Mouse (Mus musculus) retina, postnatal 1 day (tissue): Measurements from ENCODE around the gene Hmgb2.
"Not testable (repeated sequence)": the region's sequence is repeated elsewhere in the genome, so short reads cannot be mapped to it uniquely, and the experiment has no call there.

Experiments used
- DNase-seq: peaks from one replicate; pipeline ENCODE4 v3.0.0-alpha.2; 2012

Gene Hmgb2

DNA sequence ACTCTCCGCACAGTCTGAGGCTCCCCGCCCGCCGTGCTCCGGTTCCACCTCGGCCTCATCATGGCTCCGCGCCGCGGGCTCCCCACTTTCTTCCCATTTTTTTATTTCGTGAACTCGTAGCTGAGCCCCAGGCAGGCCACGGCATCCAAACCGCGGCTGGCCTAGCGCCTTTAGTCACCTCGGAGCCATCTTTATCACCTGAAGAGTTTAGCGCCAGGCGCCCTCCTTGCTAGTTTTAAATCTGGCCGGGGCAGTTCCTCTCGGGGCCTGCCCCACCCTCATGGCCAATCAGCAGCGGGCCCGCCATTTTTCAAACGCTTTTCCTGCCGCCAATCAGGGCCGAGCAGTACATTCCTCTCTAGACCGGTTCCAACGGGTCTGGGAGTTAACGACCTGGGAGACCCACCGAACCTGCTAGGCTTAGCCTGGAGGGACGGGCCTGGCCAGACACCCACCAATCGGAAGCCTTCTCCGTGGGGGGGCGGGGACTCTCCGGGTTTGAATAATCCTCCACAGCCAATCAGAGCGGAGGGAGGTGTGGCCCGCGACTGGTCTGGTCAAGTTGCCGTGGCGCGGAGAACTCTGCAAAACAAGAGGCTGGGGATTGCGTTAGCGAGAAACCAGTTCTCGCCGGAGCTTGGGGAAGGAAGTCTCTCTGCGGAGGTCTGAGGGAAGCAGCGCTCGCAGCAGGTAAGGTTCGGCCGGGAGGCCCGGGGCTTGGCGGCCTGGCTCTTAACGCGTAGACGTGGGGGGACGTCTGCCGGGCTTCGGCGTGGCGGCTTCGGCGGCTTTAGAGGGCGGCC lies at the start of gene Hmgb2:
TSS of gene Hmgb2 (plus strand) at position 592 of the 803 bp plus-strand sequence.
- peak; percentile 100 for DNase-seq

DNA sequence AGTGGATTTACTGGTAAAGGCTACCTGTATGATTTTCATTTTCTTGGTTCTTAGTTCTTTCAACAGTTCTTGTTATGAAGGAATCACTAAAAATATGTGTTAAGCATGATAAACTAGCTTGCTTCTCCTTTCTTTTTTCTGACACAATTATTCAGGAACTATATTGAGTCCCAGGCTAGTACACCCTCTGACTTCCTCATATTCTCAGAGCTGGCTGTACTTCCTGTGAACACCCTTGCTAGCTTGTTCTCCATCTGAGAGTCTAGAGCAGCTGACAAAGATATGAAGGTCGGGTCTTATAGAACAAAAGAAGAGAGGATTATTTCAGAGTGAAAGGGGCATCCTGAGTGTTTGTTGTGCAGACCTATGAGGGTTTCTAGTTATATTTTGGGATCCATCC lies 48.9 kb upstream of the Hmgb2 start:
- no peak for DNase-seq

DNA sequence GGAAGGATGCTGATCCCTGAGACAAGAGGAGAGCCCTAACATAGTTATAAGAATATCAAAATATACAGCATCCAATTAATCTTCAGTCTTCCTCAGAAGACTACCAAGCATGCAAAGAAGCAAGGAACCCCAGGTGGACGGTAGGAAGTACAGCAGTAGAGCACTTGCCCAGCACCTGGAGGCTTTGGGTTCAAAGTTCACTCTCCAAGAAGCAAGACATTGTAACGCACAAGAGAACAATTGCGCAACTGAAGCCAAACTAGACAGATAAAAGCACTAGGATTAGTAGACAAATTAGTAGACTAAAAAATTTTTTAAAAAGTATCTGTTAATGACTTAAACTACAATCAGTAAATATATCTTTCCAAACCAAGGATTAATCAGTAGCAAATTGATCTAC lies 48.0 kb upstream of the Hmgb2 start:
- no peak for DNase-seq

DNA sequence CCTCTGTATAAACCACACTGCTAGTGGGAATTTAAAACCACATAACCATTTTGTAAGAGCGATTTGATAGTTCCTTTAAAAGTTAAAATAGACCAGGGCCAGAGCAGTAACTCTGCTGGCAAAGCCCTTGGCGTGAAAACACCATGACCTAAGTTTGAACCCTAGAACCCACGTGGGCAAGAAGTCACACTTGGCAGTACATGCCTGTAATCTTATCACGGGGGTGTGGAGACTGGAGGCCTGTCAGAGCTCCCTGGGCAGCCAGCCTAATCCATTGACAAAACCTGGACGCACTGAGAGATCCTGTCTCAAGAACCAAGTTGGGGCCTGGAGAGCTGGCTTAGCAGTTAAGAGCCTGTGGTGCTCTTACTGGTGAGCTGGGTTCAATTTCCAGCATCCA lies 43.1 kb upstream of the Hmgb2 start:
- DNase-seq = peak; percentile 23

DNA sequence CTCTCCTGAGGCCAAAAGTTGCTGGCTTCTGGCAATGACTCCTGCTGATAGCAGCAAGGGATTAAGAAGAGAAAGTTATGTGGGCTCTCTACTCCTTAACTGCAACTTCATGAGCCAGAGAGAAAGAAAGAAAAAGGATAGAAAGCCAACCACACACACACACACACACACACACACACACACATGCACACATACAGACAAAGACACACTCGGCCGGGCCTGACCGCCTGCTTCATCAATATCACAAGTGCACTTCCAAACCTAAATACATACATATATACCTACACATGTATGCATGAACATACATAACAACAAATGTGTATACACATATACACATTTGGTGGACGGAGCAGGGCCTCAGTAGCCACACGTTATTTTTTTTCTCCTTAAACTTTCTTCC lies 40.8 kb upstream of the Hmgb2 start:
- no peak for DNase-seq

DNA sequence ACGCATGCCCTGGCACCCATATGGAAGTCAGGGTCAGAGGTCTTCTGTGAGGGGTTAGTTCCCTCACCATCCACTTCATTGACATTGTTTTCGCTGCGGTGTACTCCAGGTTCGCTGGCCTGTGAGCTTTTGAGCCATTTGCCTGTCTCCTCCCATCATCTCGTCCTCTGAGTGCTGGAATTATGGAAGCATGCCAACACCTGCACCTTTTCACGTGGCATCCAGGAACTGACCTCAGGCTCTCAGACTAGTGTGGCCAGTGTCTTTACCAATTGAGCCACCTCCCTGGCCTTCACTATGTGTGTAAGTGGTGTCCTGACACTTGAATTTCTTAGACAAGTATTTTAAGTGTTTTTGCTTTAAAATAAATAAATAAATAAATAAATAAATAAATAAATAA lies 38.0 kb upstream of the Hmgb2 start:
- DNase-seq = no peak

DNA sequence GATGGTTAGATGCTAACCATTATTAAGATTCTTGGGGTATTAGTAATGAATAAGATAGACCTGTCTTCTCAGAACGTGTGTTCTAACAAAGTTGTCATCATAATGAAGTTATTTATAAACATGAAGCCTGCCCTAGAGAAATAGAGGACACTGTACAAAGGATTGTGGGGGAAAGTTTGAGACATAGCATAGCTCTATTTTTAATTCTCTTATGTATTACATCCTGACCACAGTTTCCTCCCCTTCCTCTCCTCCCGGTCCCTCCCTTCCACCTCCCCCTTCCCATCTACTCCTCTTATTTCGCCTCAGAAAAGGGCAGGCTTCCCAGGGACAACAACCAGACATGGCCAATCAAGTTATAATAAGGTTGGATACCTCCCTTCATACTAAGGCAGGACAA lies 33.3 kb upstream of the Hmgb2 start:
- no peak for DNase-seq

DNA sequence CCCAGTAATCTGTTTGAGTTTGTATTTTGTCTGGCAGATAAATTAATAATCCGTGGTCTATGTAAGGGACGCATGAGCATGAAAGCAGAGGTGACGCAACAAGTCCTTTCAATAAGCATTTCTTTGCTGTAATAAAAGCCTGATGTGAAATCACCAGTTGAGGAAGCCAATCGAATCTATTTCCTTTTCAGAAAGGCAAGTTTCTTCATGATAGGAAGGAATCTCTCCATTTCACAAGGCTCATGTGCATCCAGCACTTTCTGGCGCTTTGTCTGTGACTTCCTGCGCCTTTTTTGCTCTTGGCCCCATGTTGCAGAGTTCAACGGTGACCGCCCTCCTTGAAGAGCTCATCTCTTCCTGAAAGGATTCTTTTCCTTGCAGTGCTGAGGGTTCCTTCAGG lies 32.0 kb upstream of the Hmgb2 start:
- no peak for DNase-seq

DNA sequence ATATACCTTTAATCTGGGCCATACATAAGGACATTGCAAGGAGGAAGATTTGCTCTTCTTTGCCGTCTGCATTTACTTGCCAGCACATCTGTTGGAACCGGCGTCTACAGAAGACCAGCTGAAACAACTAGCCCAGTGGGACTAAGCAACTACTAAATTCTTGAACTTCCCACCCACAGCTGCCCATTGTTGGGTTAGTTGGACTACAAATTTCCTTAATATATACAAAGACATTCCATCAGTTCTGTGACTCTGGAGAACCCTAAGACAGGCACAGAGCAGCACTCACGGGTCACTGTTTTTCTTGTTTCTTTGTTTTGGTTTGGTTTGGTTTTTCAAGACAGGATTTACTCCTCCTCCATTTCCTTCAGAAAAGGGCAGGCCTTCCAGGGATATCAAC lies 31.1 kb upstream of the Hmgb2 start:
- DNase-seq = no peak

DNA sequence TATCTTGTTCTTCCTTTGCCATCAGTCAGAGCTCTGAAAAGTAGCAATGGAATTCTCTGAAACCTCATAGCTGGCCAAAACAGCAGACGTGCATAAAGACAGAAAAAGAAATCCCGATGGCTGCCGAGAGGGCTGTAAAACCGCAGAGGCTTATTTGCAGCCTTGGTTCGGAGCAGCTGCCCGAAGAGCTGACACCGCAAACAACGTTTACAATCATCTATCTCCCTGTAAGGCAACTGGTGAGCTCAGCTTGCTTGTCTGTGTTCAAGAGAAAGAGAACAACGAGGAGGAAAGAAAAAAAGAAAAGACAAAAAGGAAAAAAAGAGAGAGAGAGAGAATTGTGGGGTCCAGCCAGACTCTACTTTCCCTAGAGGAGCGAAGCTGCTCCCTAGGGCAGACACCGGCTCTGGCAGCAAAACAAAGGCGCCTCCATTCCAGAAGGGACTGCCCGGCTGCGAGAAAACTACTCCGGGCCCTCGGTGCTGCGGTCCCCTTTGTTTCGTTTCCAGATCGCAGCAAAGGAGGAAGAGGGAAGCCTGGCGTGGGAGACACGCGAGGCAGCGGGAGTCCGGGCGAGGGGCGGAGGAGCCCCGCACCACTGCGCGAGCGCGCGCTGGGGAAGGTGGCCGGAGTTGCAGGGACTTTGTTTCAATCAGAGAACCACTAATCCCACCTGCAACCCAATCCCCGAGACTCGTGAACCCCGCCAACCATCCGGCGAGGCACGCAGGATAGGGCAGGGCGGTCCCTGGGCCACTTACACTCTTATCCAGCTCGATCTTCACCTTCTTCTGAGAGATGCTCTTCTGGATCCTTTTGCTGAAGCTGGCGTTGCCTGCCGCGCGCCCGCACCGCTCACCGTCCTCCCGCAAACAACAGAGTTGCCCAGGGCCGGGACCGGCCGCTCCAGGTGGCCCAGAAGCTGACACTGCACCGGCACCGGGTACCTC lies 24.9 kb upstream of the Hmgb2 start:
- peak; percentile 71 for DNase-seq

DNA sequence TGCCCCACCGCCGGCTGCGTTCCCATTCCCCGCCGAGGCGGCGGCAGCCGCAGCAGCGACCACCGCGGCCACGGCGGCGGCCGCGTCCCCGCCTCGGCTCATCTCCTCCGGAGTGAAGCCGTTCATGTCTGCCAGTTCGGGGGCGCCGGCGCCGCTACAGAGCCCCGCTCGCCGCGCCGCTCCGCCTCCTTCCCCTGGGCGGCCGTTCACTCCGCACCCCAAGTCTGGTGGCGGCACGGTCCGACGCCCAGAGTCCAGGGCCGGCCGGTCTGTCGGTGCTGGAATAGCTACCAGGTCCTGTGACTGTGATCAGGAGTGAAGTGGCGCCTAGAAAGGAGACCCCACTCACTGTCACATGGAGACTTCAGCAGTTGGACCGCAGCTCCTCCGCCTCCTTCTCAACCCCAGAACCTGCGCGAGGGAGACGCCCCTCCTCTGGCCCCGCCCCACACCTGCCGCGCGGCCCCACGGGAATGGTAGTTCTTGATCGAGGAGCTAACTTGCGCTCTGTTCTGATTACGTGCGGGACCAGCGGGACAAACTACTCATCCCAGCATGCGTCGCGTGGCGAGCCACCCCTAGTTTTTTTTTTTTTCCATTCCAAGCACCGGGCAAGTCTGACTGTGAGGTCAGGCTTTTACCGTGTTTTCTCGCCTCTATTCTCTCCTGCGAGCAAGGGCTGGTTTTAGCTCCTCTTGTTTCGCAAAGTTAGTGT lies 24.1 kb upstream of the Hmgb2 start, which contains the start of gene Sap30:
TSS of gene Sap30 (minus strand) at position 420 of the 715 bp plus-strand sequence.
- DNase-seq = peak; percentile 99

DNA sequence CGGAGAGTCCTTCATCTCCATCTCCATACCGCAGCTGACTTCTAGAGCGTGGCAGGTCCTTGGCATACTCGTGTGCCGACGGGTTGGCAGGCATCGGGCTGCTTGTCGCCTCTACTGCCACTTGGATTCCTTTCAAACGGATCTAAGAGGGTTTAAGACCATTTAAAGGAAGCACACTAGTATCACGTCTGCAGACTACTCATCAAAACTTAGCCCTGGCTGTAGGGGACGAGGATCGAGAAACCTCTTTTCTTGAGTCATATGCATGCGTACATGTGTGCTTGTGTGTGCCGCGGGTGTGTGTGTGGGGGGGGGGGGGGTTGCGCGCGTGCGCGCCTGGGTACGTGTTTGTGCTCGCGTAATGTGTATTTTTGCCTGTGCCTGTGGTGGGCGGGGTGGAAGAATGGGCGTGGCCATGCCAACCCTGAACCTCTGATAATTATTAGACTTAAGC lies 23.4 kb upstream of the Hmgb2 start:
- peak; percentile 77 for DNase-seq

DNA sequence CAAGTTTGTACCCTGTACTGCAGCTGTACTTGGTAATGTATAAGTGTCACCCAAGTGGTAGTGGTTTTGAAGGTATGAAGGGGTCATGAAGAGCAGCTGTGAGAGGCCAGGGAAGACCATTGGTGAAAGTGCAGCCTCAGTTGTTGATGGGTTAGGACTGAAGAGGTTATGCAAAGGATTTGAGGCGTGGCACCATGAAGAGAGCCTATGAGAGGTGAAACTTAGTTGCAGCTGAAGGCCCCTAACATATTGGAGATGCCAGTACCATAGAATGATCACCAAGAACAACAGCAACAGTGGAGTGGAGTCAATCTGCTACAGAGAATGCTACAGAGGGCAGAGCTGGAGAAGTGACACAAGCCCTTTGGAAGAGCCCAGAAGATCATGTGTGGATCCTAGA lies 22.3 kb upstream of the Hmgb2 start:
- no peak for DNase-seq

DNA sequence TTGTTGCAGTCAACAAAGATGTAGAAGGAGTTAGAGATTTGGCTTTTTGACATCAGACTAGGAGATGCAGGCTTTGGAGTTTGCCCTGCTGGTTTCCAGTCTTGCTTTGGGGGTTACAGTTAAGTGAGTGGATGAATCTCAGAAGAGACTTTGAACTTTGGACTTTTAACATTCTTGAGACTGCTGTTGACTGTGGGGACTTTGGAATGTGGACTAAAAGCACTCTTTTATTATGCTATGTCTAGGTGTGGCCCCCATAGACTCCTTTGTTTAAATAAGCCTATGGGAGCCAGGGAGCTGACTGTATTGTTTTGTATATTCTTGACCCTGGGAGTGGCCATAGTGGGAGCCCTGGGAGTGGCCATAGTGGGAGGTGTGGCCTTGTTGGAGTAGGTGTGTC lies 21.8 kb upstream of the Hmgb2 start:
- no peak for DNase-seq

DNA sequence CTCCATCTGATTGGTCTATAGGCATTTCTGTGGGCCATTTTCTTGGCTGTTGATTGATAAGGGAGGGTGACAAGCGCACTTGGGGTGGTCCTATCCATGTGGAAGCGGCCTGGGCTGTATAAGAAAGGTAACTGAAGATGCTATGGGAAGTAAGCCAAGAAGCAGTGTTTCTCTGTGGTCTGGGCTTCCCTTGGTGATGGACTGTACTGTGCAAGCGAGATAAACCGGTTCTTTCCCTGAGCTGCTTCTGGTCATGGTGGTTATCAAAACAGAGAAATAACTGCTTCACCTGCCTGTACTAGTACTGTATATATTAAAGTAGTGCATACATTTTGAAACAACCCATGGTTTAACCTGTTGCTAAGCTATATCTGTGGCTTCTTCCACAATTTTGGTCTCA lies 19.8 kb upstream of the Hmgb2 start:
- DNase-seq = no peak

DNA sequence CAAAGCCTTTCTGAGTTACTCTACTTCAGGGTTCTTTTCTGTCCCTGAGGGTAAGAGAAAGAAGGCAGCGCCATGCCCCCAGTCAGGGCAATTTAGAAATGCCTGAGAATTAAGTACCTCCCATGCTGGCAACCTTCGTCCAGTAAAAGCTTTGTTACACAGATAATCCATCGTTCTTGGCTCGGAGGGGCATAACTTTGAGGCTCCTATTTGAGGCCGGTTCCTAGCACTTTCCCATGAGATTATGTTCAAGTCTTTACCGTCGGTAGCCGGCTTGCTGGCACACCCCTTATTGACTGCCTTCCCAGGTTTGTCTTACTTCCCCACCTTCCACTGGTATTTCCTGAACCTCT lies 13.2 kb upstream of the Hmgb2 start:
- DNase-seq = no peak

DNA sequence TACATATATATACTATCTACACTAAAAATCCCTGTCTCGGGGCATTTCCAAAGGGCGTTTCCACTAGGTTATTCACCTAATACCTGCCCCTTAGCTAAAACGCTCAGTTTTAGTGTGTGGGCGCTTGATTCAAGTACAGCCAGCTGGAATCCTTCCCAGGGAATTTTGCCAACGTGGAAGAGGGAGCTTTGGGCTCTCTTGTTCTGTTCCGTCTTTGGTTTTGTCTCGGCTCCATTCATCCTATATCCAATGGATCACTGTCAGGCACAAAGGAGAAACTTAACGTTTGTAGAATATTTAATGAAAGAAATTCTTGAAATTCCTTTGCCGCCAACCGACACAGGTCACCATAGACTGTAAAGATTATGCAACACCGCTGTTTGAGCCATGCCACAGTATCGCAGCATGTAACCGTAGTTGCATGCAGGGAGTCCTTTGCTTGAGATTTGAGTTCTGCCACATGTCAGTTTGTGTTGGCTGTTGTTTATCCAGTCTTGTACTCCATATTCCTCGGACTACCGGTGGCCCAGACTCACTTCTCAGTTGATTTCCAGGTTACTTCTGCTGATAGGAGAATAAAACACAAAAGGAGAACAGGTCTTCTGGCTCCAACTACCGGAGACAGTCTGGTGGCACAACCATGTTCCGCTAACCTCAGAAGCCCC lies 12.7 kb upstream of the Hmgb2 start:
- no peak for DNase-seq

DNA sequence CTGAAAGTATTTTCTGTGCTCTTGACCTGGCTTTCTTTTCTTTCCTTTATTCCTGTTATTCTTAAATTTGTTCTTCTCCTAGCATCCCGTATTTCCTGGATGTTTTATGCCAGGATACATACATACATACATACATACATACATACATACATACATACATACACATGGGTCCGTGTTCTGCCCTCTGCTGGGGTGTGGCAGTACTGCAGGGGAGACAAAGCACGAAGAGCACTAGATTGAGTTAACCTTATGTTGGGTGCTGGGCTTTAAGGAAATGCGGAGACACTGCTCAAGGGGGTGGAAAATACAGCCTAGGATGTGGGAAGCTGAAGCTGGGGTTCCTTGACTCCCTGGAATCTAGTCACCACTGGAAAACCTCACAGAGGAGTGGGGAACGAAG lies 8.1 kb upstream of the Hmgb2 start:
- DNase-seq = peak; percentile 80

DNA sequence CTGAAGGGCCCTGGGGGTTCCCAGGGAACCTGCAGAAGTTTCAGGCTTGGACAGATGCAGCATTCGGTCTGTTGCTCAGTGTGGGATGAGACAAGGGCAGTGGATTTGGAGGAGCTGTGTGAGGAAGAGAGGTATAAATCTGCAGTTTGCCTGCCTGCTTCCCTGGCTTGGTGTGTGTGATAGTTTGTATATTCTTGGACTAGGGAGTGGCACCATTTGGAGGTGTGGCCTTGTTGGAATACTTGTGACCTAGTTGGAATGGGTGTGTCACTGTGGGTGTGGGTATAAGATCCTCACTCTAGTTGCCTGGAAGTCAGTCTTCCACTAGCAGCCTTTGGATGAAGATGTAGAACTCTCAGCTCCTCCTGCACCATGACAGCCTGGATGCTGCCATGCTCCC lies 6.2 kb upstream of the Hmgb2 start:
- not testable (repeated sequence) for DNase-seq

DNA sequence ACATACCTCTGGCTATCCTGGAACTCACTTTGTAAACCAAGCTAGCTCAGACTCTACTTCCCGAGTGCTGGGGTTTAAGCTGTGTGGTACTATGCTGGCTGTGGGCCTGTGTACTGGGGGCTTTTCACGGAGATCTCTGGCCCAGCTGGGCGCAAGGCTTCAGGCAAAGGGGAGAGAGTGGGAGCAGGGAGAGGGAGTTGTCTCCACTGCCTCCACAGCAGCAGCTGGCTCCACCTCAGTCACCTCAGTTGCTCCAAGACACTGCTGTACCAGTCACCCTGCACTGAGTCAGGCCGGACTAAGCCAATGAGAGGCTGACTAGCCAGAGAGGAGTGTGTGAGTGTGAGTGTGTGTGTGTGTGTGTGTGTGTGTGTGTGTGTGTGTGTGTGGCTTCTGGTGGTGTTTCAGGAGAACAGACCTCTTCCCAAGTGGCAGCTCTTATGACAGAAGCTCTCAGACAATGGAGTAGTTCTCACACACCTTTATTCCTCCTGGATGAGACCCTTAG lies 4.1 kb upstream of the Hmgb2 start:
- DNase-seq = no peak

DNA sequence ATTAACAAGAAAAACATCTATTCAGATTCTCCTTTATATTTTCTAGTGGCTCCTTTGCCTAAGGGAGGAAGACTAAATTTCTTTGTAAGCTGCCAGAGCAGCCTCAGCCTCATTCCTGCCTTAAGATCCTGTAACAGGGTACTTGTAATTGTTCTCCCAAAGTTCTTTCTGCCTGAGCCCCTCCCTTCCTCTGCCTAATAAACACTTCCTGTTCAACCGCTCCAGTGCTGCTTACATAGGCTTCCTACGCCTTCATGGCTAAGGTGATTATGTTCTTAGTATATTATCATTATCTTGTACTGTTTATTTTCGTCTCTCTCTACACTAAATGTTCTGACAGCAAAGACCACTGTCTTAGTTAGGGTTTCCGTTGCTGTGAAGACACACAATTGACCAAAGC lies 3.0 kb upstream of the Hmgb2 start:
- no peak for DNase-seq

DNA sequence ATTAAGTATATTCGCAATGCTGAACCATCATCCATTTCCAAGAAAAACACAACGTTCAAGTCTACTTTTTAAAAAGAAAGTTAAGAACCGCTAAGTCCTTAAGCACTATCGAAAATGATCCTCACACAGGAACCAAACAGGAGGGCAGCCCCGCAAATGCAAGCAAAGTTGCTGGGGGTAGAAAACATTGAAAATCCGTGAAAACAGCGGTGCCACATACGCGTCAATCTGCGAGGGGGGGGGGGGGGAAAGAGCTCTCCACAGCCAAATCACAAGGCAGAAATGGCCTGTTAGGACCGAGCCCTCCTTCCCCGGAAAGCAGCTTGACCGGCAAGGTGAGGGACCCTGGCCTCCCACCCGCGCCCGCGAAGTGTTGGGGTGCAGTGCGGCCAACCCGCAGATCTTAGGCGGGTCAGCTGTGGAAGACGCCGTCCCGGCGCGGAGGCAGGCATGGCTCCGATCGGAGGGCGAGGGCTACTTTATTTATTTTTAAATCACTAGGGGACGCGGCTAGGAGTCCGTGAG lies 854 bp upstream of the Hmgb2 start:
- DNase-seq = no peak
